8 mouse cellular contexts compared by ENCODE assay signal in genomic region chr1:186182498-186183203, GRCm38 (mm10).
DNase-seq lines count a peak whose midpoint lies in the region; ATAC-seq lines count a peak whose summit lies in the region.

No protein-coding gene starts in this region.

- no peaks in the 10 kb centered on the region for H3K36me3 ChIP-seq in hindbrain, embryonic 13.5 days
- no peaks in the 10 kb centered on the region for H3K36me3 ChIP-seq in lung, embryonic 16.5 days (ENCODE audit: control insufficient read depth, insufficient read depth, low read length)

- H3K4me3 ChIP-seq in hindbrain, embryonic 13.5 days, result peak overlapping the region; percentile 21
- H3K4me3 ChIP-seq in lung, embryonic 16.5 days (ENCODE audit: low read length), result peak overlapping the region; percentile 22

- H3K9me3 ChIP-seq in hindbrain, embryonic 13.5 days, result no peaks in the 10 kb centered on the region
- H3K9me3 ChIP-seq in lung, embryonic 16.5 days (ENCODE audit: control insufficient read depth, low read length), result no peaks in the 10 kb centered on the region

- DNase-seq in ES-CJ7 (ENCODE audit: low read depth, low spot score), result peak; percentile 50
- peak; percentile 80 to 82 for DNase-seq in cerebellum, postnatal 10 days
- peak; percentile 6 to 9 for DNase-seq in frontal cortex, postnatal 25 days (ENCODE audit: low spot score in 2 of 2)
- peak; percentile 66 to 72 for DNase-seq in layer of hippocampus, postnatal 14 days (ENCODE audit: low spot score in 2 of 2)
- DNase-seq in retina, postnatal 1 day, result peak; percentile 92
- no peak for DNase-seq in natural killer cell, adult 2 months (ENCODE audit: low spot score in 2 of 2)

- H3K9ac ChIP-seq in hindbrain, embryonic 13.5 days, result peak overlapping the region; percentile 53; the same call in 1 of the 2 replicates
- H3K9ac ChIP-seq in lung, embryonic 16.5 days (ENCODE audit: low read length), result peak overlapping the region; percentile 43

- 29% methylated on average over 23 of the region's 23 CpGs for WGBS in hindbrain, embryonic 13.5 days
- 14% methylated on average over 23 of the region's 23 CpGs for WGBS in lung, embryonic 16.5 days

- H3K4me2 ChIP-seq in hindbrain, embryonic 13.5 days, result peak overlapping the region; percentile 43
- peak overlapping the region; percentile 52 for H3K4me2 ChIP-seq in lung, embryonic 16.5 days (ENCODE audit: low read depth, low read length)

- peak overlapping the region; percentile 68 for H3K27ac ChIP-seq in hindbrain, embryonic 13.5 days
- peak overlapping the region; percentile 34 for H3K27ac ChIP-seq in lung, embryonic 16.5 days (ENCODE audit: low read length)

- no peaks in the 10 kb centered on the region for H3K27me3 ChIP-seq in hindbrain, embryonic 13.5 days
- no peaks in the 10 kb centered on the region for H3K27me3 ChIP-seq in lung, embryonic 16.5 days (ENCODE audit: control insufficient read depth, insufficient read depth, low read depth, low read length)

- peak; percentile 89 for ATAC-seq in hindbrain, embryonic 13.5 days (ENCODE audit: low FRiP score)
- peak; percentile 83 for ATAC-seq in lung, embryonic 16.5 days (ENCODE audit: low read depth)

- peaks cover 23% of the 10 kb centered on the region for H3K4me1 ChIP-seq in hindbrain, embryonic 13.5 days (replicated peaks)
- peaks cover 15% of the 10 kb centered on the region for H3K4me1 ChIP-seq in lung, embryonic 16.5 days (replicated peaks; ENCODE audit: control insufficient read depth, insufficient read depth, low read length)

Comparison
In these comparisons a context has a peak if more than half of its experiments do, and no peak if none do; other contexts are left out.
1. DNase-seq: peak in ES-CJ7 (single experiment), cerebellum, postnatal 10 days (2 of 2), frontal cortex, postnatal 25 days (2 of 2), layer of hippocampus, postnatal 14 days (2 of 2) and retina, postnatal 1 day (single experiment); none in natural killer cell, adult 2 months (0 of 2).